Mouse (Mus musculus): Measurements from ENCODE around the gene Fam131c. TPM values are rescaled to one million over a fixed set of nuclear protein-coding genes. Genes with fewer than 3 reads are reported as not detected.

Gene Fam131c
- polyA plus RNA-seq, 1 experiment from 2014 or later: 3.2 TPM

DNA sequence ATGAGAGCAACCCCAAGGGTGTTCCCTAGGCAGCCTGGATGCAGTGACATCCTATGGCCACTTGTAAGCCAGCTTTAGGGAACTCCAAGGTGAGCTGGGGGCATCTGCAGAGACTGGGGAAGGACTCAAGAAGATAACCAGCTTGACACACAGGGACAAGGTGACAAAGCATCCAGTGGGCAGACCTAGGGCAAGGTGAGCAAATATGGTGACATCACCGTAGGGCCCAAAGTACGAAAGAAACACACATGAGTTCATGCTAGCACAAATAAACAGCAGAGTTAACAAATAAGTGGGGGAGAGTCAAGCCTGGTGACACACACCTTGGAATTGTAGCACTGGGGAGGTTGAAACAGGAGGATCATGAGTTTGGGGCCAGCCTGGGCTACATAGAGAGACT lies 36.6 kb upstream of the Fam131c start:
- no peak for DNase-seq
- no peaks in the 10 kb centered on the region for H3K9me3 ChIP-seq (ENCODE audit: low read depth, low read length)
- peaks cover 7% of the 10 kb centered on the region; the same call in 1 of the 2 replicates for H3K4me1 ChIP-seq (ENCODE audit: insufficient read depth)
- no peak overlapping the region for H3K27ac ChIP-seq (ENCODE audit: low read depth)
- TF ChIP-seq CTCF (IDR thresholded peaks at IDR 0.05; ENCODE audit: low read depth): no peak
- H3K36me3 ChIP-seq (ENCODE audit: insufficient read depth): 0 out of 2 replicates have a peak, but pooled peaks cover 5% of the 10 kb centered on the region
- 84% methylated on average over 2 of the region's 2 CpGs for WGBS
- no peaks in the 10 kb centered on the region for H3K27me3 ChIP-seq (ENCODE audit: insufficient read depth, low read length)
- no peak overlapping the region for H3K9ac ChIP-seq
- H3K4me2 ChIP-seq: no peak overlapping the region
- no peak for ATAC-seq (ENCODE audit: insufficient read depth)
- no peak overlapping the region for H3K4me3 ChIP-seq (ENCODE audit: low read depth, low read length)

DNA sequence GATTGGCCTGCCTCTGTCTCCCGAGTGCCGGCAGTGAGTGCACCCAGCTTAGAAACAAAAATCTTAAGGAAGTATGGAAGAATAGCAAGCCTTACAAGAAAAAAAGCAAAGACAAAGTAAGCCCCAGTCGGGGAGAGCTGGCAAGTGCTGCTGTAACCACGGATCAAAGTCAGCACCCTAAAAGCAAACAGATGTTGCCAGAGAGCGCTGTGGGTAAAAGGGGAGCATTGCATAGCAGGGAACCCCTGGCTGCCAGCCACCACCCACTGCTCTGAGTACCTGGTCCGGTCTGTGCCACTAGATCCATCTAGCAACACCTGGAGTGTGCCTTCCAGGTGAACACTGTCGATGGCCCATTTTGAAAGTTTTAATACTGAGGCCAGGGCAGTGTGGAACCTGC lies 35.8 kb upstream of the Fam131c start:
- TF ChIP-seq CTCF (IDR thresholded peaks at IDR 0.05; ENCODE audit: low read depth): no peak

DNA sequence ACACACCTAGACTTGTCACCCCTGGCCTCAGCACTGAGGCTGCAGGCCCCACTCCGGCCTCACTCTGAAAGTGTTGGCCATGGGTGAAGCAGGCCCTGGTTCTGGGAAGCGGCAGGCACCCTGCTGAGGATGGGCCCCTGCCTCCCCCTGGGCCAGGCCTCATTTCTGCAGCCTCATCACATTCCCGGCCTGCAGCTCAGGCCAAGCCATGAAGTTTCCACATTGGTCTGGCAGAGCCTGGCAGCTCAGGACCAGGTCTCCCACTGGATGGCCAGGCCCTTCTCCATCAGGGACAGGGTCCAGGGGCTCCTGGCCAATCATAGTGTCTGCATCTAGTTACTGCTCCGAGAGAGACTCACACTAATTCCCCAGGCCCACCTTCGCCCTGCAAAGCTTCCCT lies 33.3 kb upstream of the Fam131c start:
- 44% methylated on average over 5 of the region's 5 CpGs for WGBS
- no peak overlapping the region for H3K4me3 ChIP-seq (ENCODE audit: low read depth, low read length)
- no peak for ATAC-seq (ENCODE audit: insufficient read depth)
- DNase-seq: no peak
- no peak overlapping the region; the same call in 1 of the 2 replicates for H3K9ac ChIP-seq
- H3K27me3 ChIP-seq (ENCODE audit: insufficient read depth, low read length): no peaks in the 10 kb centered on the region
- peak overlapping the region; percentile 75; the same call in 1 of the 2 replicates for H3K27ac ChIP-seq (ENCODE audit: low read depth)
- no peak overlapping the region for H3K4me2 ChIP-seq
- H3K9me3 ChIP-seq (ENCODE audit: low read depth, low read length): no peaks in the 10 kb centered on the region
- peaks cover 15% of the 10 kb centered on the region for H3K4me1 ChIP-seq (ENCODE audit: insufficient read depth)
- H3K36me3 ChIP-seq (ENCODE audit: insufficient read depth): no peaks in the 10 kb centered on the region
- no peak for TF ChIP-seq CTCF (IDR thresholded peaks at IDR 0.05; ENCODE audit: low read depth)

More for the DNA sequence above, 35.8 kb upstream of the Fam131c start:
- H3K4me1 ChIP-seq (ENCODE audit: insufficient read depth): peaks cover 7% of the 10 kb centered on the region; the same call in 1 of the 2 replicates
- no peak for DNase-seq
- H3K27me3 ChIP-seq (ENCODE audit: insufficient read depth, low read length): no peaks in the 10 kb centered on the region
- H3K36me3 ChIP-seq (ENCODE audit: insufficient read depth): 0 out of 2 replicates have a peak, but pooled peaks cover 5% of the 10 kb centered on the region
- H3K4me2 ChIP-seq: no peak overlapping the region
- WGBS: 71% methylated on average over 7 of the region's 7 CpGs
- no peak for ATAC-seq (ENCODE audit: insufficient read depth)
- H3K9ac ChIP-seq: no peak overlapping the region
- H3K9me3 ChIP-seq (ENCODE audit: low read depth, low read length): no peaks in the 10 kb centered on the region
- H3K4me3 ChIP-seq (ENCODE audit: low read depth, low read length): no peak overlapping the region
- H3K27ac ChIP-seq (ENCODE audit: low read depth): no peak overlapping the region

DNA sequence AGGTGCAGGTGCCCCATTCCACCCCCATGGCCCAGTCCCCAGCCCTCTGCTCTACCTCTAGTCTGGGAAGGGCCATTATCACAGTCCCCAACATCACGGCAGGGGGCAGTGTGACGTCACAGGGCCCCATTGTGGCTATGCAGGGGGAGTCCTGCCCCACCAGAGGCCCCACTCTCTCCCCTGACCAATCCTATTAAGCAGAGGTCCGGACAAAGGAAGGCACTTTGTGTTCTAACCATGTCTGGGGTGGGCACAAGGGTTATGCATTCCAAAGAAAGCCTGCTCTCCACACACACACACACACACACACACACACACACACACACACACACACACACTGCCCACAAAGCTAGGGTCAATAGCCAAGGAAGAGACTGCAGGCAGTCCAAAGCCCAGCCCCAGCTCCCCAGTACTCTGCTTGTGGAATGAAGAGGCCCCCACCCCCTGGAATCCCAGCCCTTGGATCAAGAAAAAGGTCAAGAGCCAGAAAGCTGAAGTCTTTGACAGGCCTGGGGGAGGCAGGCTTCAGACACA lies 32.7 kb upstream of the Fam131c start:
- no peak overlapping the region for H3K4me2 ChIP-seq
- no peak overlapping the region for H3K4me3 ChIP-seq (ENCODE audit: low read depth, low read length)
- no peak overlapping the region for H3K9ac ChIP-seq
- ATAC-seq (ENCODE audit: insufficient read depth) (peak; percentile 42), DNase-seq (peak; percentile 38)
- 15% methylated on average over 3 of the region's 3 CpGs for WGBS
- H3K36me3 ChIP-seq (ENCODE audit: insufficient read depth): no peaks in the 10 kb centered on the region
- peaks cover 15% of the 10 kb centered on the region for H3K4me1 ChIP-seq (ENCODE audit: insufficient read depth)
- H3K27ac ChIP-seq (ENCODE audit: low read depth): peak overlapping the region; percentile 75; the same call in 1 of the 2 replicates
- no peaks in the 10 kb centered on the region for H3K9me3 ChIP-seq (ENCODE audit: low read depth, low read length)
- no peaks in the 10 kb centered on the region for H3K27me3 ChIP-seq (ENCODE audit: insufficient read depth, low read length)
- TF ChIP-seq CTCF (IDR thresholded peaks at IDR 0.05; ENCODE audit: low read depth): no peak

DNA sequence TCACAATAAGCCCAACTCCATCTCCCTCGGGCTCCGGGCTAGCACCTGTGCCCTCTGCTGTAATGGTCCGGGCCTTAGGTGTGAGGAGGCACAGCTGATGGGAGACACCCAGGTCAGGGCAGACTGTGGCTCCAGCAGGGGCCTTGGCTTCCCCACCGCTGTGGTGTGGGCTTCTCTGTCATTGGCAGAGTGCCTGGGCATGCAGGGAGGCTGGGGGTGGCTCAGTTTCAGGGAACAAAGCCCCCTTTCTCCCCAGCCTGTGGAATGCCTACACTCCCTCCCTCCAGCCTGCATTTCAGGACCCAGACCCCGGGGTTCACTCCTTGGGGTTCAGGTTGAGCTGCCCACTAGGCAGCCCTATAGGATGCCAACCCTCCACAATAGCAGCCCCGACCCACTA lies 31.8 kb upstream of the Fam131c start:
- H3K36me3 ChIP-seq (ENCODE audit: insufficient read depth): no peaks in the 10 kb centered on the region
- H3K9me3 ChIP-seq (ENCODE audit: low read depth, low read length): no peaks in the 10 kb centered on the region
- peak overlapping the region; percentile 75; the same call in 1 of the 2 replicates for H3K27ac ChIP-seq (ENCODE audit: low read depth)
- H3K9ac ChIP-seq: no peak overlapping the region
- peaks cover 15% of the 10 kb centered on the region for H3K4me1 ChIP-seq (ENCODE audit: insufficient read depth)
- no peak overlapping the region for H3K4me3 ChIP-seq (ENCODE audit: low read depth, low read length)
- no peak for ATAC-seq (ENCODE audit: insufficient read depth)
- no peaks in the 10 kb centered on the region for H3K27me3 ChIP-seq (ENCODE audit: insufficient read depth, low read length)
- DNase-seq: peak; percentile 28
- no peak for TF ChIP-seq CTCF (IDR thresholded peaks at IDR 0.05; ENCODE audit: low read depth)
- WGBS: 50% methylated on average over 6 of the region's 6 CpGs
- no peak overlapping the region for H3K4me2 ChIP-seq

DNA sequence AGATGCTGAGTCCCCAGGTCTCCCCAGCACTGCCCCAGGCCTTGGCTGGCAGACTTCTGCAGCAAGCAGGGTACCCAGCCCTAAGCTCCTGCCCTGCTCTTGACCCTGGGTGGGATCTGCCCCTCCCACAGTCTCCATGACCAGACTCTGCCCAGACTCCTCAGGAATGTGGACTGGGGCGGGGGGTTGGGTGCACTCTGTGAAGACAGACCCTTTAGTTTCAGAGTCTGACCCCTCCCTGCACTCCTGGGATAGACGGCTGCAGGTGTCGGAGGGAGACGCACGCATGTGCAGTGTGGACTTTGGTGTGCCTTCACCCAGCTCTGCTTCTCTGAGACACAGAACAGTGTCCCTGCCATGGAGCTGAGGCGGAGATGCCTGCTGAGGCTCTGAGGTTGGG lies 30.0 kb upstream of the Fam131c start:
- 19% methylated on average over 6 of the region's 6 CpGs for WGBS
- H3K9me3 ChIP-seq (ENCODE audit: low read depth, low read length): no peaks in the 10 kb centered on the region
- H3K27ac ChIP-seq (ENCODE audit: low read depth): peak overlapping the region; percentile 84
- peak; percentile 78 for ATAC-seq (ENCODE audit: insufficient read depth)
- TF ChIP-seq CTCF (IDR thresholded peaks at IDR 0.05; ENCODE audit: low read depth): no peak
- H3K4me2 ChIP-seq: peak overlapping the region; percentile 39; the same call in 1 of the 2 replicates
- peak; percentile 57 for DNase-seq
- no peak overlapping the region for H3K9ac ChIP-seq
- no peaks in the 10 kb centered on the region for H3K36me3 ChIP-seq (ENCODE audit: insufficient read depth)
- no peak overlapping the region for H3K4me3 ChIP-seq (ENCODE audit: low read depth, low read length)
- no peaks in the 10 kb centered on the region for H3K27me3 ChIP-seq (ENCODE audit: insufficient read depth, low read length)
- H3K4me1 ChIP-seq (ENCODE audit: insufficient read depth): peaks cover 15% of the 10 kb centered on the region

DNA sequence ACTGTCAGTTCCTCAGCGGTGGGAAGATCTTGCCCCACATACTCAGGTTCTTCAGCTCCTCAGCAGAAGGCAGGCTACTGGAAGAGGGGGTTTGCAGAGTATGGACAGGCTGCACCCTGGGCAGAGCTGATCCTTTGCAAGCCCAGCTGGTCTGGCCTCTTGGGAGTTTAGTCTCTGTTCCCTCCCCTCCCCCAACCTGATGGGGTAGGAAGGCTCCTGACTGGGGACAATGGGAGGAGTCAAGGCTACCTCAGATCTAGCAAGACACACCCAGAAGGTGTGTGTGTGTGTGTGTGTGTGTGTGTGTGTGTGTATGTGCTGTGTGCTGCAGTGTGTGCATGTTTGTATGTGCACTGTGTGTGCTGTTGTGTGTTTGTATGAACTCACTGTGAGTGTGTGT lies 29.2 kb upstream of the Fam131c start:
- no peak for TF ChIP-seq CTCF (IDR thresholded peaks at IDR 0.05; ENCODE audit: low read depth)
- H3K27ac ChIP-seq (ENCODE audit: low read depth): peak overlapping the region; percentile 84
- no peaks in the 10 kb centered on the region for H3K36me3 ChIP-seq (ENCODE audit: insufficient read depth)
- H3K27me3 ChIP-seq (ENCODE audit: insufficient read depth, low read length): no peaks in the 10 kb centered on the region
- peak; percentile 37 for DNase-seq
- peak overlapping the region; percentile 39 for H3K4me2 ChIP-seq
- H3K9ac ChIP-seq: no peak overlapping the region
- no peak overlapping the region for H3K4me3 ChIP-seq (ENCODE audit: low read depth, low read length)
- no peak for ATAC-seq (ENCODE audit: insufficient read depth)
- H3K9me3 ChIP-seq (ENCODE audit: low read depth, low read length): no peaks in the 10 kb centered on the region
- WGBS: 7% methylated on average over 1 of the region's 1 CpGs
- H3K4me1 ChIP-seq (ENCODE audit: insufficient read depth): peaks cover 15% of the 10 kb centered on the region
